Mouse (Mus musculus): ENCODE data around the gene Trim14. TPM values are rescaled to one million over a fixed set of nuclear protein-coding genes. Genes with fewer than 3 reads are reported as not detected.

Trim14 gene
- polyA plus RNA-seq, 1 experiment = 0.38 TPM

DNA sequence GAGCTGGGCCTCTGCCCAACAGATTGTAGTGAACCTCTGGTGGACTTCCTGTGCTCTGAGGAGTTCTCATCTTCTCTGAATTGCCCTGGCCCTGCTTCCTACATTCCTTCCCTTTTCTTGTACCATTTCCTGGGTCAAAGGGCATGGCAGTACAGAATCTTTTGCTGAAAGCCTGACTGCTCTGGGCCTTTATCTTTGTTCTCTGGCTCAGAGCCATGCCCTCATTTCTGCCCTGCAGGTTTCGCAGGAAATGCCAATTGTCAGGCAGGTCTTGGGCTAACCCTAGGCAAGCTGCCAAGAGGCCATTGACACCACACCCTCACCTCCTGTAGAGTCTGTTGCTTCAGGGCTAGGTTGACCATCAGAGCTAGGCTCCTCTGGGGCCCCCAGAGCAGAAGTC lies 17.9 kb upstream of the Trim14 start:
- Histone ChIP-seq H3K27me3 (ENCODE audit: control insufficient read depth) (no peaks in the 10 kb centered on the region), H3K4me1 (ENCODE audit: control insufficient read depth) (peaks cover 5% of the 10 kb centered on the region), H3K36me3 (ENCODE audit: control insufficient read depth) (no peaks in the 10 kb centered on the region), H3K4me3 (replicated peaks) (no peak overlapping the region), H3K9me3 (ENCODE audit: control insufficient read depth, low read length) (no peaks in the 10 kb centered on the region)
- TF ChIP-seq TAL1 (IDR thresholded peaks at IDR 0.05; ENCODE audit: low read length) (no peak), GATA1 (IDR thresholded peaks at IDR 0.05; ENCODE audit: low read length) (no peak)

DNA sequence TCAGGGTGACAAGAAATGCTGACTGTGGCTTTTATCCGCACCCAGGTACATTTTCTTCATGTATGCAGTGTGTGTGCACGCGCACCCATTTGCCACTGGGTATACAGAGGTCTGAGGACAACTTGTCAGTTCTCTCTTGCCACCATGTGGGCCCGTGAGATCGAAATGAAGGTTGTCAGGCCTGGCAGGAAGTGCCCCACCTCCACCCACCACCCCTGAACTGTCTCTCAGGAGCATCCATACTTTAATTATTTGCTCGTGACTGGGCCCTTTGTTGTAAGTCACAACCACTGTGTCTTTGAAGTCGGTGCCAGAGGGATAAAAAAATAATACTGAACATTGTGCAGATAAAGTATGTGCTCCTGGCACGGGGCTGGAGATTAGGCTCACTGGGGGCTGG lies 14.5 kb upstream of the Trim14 start:
- TF ChIP-seq TAL1 (IDR thresholded peaks at IDR 0.05; ENCODE audit: low read length) (no peak), GATA1 (IDR thresholded peaks at IDR 0.05; ENCODE audit: low read length) (no peak)
- no peaks in the 10 kb centered on the region for H3K4me1 ChIP-seq (ENCODE audit: control insufficient read depth)
- no peaks in the 10 kb centered on the region for H3K9me3 ChIP-seq (ENCODE audit: control insufficient read depth, low read length)
- no peaks in the 10 kb centered on the region for H3K36me3 ChIP-seq (ENCODE audit: control insufficient read depth)
- H3K27me3 ChIP-seq (ENCODE audit: control insufficient read depth) = no peaks in the 10 kb centered on the region
- H3K4me3 ChIP-seq (replicated peaks) = no peak overlapping the region

DNA sequence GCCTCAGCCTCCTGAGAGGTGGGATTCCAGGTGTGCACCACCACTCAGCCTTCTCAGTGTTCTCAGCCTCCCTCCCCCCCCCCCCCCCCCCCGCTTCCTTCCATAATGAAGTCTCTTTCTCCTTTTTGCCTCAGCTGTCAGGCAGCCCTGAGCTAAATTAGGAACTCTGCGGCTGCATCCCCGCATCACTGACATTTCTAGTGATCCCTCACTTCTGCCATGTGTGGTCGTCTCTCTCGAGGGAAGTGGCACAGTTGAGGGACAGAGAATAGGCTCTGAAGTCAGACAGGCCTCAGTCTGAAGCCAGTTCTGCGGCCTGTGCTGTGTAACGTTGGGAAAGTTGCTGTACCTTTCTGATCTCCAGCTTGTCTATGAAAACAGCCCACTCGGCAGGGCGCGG lies 14.0 kb upstream of the Trim14 start:
- Histone ChIP-seq H3K36me3 (ENCODE audit: control insufficient read depth) (no peaks in the 10 kb centered on the region), H3K9me3 (ENCODE audit: control insufficient read depth, low read length) (no peaks in the 10 kb centered on the region), H3K27me3 (ENCODE audit: control insufficient read depth) (no peaks in the 10 kb centered on the region), H3K4me1 (ENCODE audit: control insufficient read depth) (no peaks in the 10 kb centered on the region), H3K4me3 (replicated peaks) (no peak overlapping the region)
- TF ChIP-seq TAL1 (IDR thresholded peaks at IDR 0.05; ENCODE audit: low read length) (no peak), GATA1 (IDR thresholded peaks at IDR 0.05; ENCODE audit: low read length) (no peak)

DNA sequence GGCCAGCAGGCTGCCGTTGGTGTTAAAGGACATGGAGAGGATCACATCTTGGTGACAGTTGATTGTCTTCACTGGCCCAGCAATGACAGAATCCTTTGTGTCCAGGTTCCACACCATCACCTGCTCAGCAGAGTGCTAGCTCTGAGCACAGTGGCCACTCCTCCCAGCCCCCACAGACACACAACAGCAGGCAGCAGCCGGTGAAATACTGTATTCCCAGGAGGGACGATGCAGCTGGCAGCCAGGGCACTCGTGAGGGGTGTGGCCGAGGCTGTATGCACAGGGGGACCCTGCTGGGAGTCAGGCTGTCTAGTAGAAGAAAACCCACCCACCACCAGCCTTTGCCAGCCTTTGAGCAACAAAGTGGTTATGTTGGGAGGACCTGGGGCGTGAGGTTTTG lies 10.8 kb upstream of the Trim14 start:
- TF ChIP-seq TAL1 (IDR thresholded peaks at IDR 0.05; ENCODE audit: low read length) (no peak), GATA1 (IDR thresholded peaks at IDR 0.05; ENCODE audit: low read length) (no peak)
- Histone ChIP-seq H3K9me3 (ENCODE audit: control insufficient read depth, low read length) (no peaks in the 10 kb centered on the region), H3K27me3 (ENCODE audit: control insufficient read depth) (no peaks in the 10 kb centered on the region), H3K4me3 (replicated peaks) (no peak overlapping the region), H3K36me3 (ENCODE audit: control insufficient read depth) (no peaks in the 10 kb centered on the region), H3K4me1 (ENCODE audit: control insufficient read depth) (no peaks in the 10 kb centered on the region; the same call in 1 of the 2 replicates)

DNA sequence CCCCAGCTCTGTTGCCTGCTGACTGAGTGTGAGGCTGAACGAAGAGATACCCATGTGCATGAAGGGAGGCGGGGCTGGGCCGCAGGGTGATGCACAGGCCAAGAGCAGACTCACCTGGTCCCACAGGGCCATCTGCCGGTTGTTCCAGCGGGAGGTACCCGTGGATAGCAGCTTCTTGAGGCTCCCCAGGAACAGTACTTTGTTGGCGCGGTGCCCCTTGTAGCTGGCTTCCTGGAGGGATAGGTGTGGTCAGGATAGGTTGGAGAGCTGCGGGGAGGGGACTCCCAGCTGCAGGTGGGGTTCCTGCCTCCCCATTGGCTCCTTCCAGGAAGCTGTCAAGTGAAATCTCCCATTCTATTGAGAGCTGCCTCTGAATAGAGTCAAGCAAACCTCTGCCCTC lies 9.6 kb upstream of the Trim14 start:
- Histone ChIP-seq H3K4me3 (replicated peaks) (no peak overlapping the region), H3K9me3 (ENCODE audit: control insufficient read depth, low read length) (no peaks in the 10 kb centered on the region), H3K4me1 (ENCODE audit: control insufficient read depth) (peaks cover 1% of the 10 kb centered on the region; the same call in 1 of the 2 replicates), H3K36me3 (ENCODE audit: control insufficient read depth) (no peaks in the 10 kb centered on the region), H3K27me3 (ENCODE audit: control insufficient read depth) (no peaks in the 10 kb centered on the region; the same call in 1 of the 2 replicates)
- TF ChIP-seq TAL1 (IDR thresholded peaks at IDR 0.05; ENCODE audit: low read length) = no peak
- no peak for TF ChIP-seq GATA1 (IDR thresholded peaks at IDR 0.05; ENCODE audit: low read length)

DNA sequence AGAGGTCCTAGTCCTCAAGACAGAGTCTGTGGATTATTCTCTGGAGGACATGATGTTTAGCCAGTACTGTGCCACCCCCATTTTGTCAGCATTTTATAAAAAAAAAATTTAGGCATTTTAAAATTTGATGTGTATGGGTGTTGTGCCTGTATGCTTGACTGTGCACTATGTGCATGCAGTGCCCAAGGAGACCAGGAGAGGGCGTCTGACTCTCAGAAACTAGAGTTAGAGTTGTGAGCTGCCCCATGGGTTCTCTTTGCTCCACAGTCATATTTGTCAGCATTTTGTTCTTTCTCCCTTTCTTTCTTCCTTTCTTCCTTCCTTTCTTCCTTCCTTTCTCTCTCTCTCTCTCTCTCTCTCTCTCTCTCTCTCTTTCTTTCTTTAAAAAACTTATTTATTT lies 8.4 kb upstream of the Trim14 start:
- no peak for TF ChIP-seq GATA1 (IDR thresholded peaks at IDR 0.05; ENCODE audit: low read length)
- TF ChIP-seq TAL1 (IDR thresholded peaks at IDR 0.05; ENCODE audit: low read length) = no peak
- Histone ChIP-seq H3K9me3 (ENCODE audit: control insufficient read depth, low read length) (no peaks in the 10 kb centered on the region), H3K27me3 (ENCODE audit: control insufficient read depth) (peaks cover 2% of the 10 kb centered on the region; the same call in 1 of the 2 replicates), H3K4me3 (replicated peaks) (no peak overlapping the region), H3K36me3 (ENCODE audit: control insufficient read depth) (no peaks in the 10 kb centered on the region), H3K4me1 (ENCODE audit: control insufficient read depth) (peaks cover 1% of the 10 kb centered on the region; the same call in 1 of the 2 replicates)

DNA sequence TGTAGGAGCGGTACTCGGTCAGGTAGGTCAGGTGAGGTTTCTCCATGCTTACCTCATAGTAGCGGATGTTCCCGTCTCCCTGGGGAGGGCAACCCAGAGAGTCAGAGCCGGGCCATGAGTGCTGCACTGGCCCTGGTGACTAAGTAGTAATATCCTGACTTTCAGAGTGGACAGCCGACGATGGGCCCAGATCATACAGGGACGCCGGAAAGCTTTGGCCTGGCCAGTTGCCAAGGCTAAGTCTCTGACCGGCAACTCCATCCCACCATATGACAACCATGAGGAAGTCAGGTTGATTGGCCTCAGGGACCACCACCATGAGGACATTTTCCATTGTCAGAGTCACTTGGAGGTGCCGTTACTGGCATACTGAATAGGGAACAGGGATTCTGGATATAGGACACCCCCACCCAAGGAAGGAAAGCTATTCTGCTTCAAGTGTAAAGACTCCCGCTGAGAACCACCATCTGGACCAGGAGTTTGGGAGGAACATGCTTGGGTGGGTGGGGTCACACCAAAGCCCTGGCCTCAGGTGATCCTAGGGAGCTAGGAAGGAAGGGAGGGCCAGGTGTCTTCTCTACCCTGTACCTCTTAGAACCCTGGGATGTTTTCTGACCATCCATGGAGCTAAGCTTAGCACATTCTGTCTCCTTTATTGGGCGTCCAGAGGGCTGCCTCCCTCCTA lies 7.6 kb upstream of the Trim14 start:
- Histone ChIP-seq H3K27me3 (ENCODE audit: control insufficient read depth) (peaks cover 3% of the 10 kb centered on the region), H3K4me1 (ENCODE audit: control insufficient read depth) (peaks cover 1% of the 10 kb centered on the region; the same call in 1 of the 2 replicates), H3K36me3 (ENCODE audit: control insufficient read depth) (no peaks in the 10 kb centered on the region), H3K4me3 (replicated peaks) (no peak overlapping the region), H3K9me3 (ENCODE audit: control insufficient read depth, low read length) (no peaks in the 10 kb centered on the region)
- no peak for TF ChIP-seq TAL1 (IDR thresholded peaks at IDR 0.05; ENCODE audit: low read length)
- TF ChIP-seq GATA1 (IDR thresholded peaks at IDR 0.05; ENCODE audit: low read length) = no peak

DNA sequence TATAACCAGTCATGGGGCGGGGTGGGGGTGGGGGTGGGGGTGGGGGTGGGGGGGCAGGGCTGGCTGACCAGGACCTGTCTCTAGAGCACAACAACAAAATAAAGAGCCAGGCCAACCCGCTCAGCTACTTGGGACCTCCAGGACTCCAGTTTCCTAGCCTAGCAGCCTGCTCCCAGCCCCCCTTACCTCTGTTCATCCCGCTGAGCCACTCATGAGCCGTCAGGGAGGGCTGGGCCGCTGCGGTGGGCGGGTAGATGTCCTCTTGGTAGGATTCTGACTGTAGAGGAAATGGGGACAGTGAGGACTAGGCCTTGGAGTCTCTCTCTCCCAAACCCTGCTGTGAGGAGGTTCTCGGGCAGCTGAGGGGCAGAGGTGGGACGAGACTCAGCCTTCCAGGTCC lies 5.8 kb upstream of the Trim14 start:
- Histone ChIP-seq H3K36me3 (ENCODE audit: control insufficient read depth) (no peaks in the 10 kb centered on the region), H3K4me3 (replicated peaks) (no peak overlapping the region), H3K27me3 (ENCODE audit: control insufficient read depth) (peaks cover 21% of the 10 kb centered on the region), H3K4me1 (ENCODE audit: control insufficient read depth) (peaks cover 1% of the 10 kb centered on the region; the same call in 1 of the 2 replicates), H3K9me3 (ENCODE audit: control insufficient read depth, low read length) (no peaks in the 10 kb centered on the region)
- TF ChIP-seq GATA1 (IDR thresholded peaks at IDR 0.05; ENCODE audit: low read length) (no peak), TAL1 (IDR thresholded peaks at IDR 0.05; ENCODE audit: low read length) (no peak)

DNA sequence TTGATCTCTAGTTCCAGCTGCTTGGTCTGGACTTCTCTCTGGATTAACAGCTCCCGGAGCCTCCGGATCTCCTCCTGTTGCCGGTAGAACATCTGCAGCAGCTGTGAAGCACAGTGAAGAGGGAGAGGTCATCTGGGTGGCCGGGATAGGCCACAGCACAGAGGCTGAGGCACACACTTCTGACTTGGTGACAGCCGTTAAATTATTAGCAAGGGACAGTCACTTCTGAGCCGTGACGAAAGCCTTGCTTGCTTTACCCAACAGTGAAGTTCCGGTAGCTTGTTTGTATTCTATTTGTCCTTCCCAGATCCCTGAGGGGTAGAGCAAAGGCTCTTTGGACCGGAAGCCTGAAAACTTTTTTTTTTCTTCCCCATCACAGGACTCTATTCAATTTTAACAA lies 3.2 kb upstream of the Trim14 start:
- Histone ChIP-seq H3K27me3 (ENCODE audit: control insufficient read depth) (peaks cover 46% of the 10 kb centered on the region), H3K36me3 (ENCODE audit: control insufficient read depth) (no peaks in the 10 kb centered on the region), H3K9me3 (ENCODE audit: control insufficient read depth, low read length) (peaks cover 2% of the 10 kb centered on the region; the same call in 1 of the 2 replicates), H3K4me3 (replicated peaks) (no peak overlapping the region), H3K4me1 (ENCODE audit: control insufficient read depth) (peaks cover 20% of the 10 kb centered on the region)
- TF ChIP-seq GATA1 (IDR thresholded peaks at IDR 0.05; ENCODE audit: low read length) = no peak
- TF ChIP-seq TAL1 (IDR thresholded peaks at IDR 0.05; ENCODE audit: low read length) = no peak
